Mouse (Mus musculus): ENCODE results near the gene Ppp1r15a.

DNA sequence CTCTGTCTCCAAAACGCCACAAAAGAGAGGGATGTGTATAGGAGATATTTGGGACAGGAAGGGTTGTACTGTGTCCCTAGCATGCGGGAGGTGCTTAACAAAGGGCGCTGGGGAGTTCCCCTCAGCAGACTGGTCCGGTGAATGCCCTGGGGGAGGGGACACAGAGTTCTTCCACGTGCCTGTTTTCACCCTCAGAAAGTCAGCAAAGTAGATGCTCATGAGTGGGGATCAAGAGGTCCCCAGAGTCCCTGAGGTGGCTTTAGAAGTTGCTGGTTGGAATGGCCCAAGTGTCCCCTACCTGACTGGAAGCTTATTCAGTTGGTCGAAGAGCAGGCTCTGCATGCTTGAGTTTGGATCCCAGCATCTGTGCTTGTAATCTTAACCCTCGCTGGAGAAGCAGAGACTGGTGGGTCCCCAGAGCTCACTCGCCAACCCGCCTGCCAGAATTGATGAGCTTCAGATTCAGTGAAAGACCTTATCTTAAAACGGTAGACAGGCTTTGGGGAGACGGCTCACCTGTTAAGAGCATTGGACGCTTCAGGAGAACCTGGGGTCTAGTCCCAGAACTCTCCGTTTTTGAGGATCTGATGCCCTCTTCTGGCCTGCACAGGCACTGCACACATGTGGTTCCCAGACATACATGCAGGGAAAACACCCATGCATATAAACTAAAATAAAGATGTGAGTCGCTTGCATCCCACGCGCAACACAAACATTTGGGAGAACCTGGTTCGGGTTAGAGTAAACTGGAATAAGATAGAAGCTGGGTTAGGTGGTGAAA is 35.0 kb upstream of the Ppp1r15a start:
- TF ChIP-seq TAL1 (IDR thresholded peaks at IDR 0.05; ENCODE audit: low read length), result no peak
- TF ChIP-seq GATA1 (IDR thresholded peaks at IDR 0.05; ENCODE audit: low read length), result no peak

Data from erythroblast, embryonic 14.5 days (primary cell).